Mouse (Mus musculus) liver, embryonic 12.5 days (tissue): ENCODE measurements at regions not wholly inside any gene's neighbourhood (a gene's known extent, or its start where the extent isn't known, plus 50 kb on each side); places are given as distances from the start of the nearest gene placed in this dataset.

Experiments used
- ATAC-seq: fragments of 200-750 bp; cut with Nextera tagmentation; 2 replicates; pipeline ENCODE4 v1.8.0; 2017; ENCODE audit warnings: moderate number of reproducible peaks, mild to moderate bottlenecking, moderate library complexity
- H3K27ac ChIP-seq: fragments of 300-500 bp; sonication (generic); 2 replicates; pipeline ENCODE4 v1.5.1; 2016; ENCODE audit warnings: mild to moderate bottlenecking
- H3K27me3 ChIP-seq: fragments of 300-500 bp; sonication (generic); replicated peaks from 2 replicates; pipeline ENCODE4 v1.6.1; 2016; ENCODE audit warnings: mild to moderate bottlenecking, moderate library complexity
- H3K36me3 ChIP-seq: fragments of 300-500 bp; sonication (generic); 2 replicates; pipeline ENCODE4 v1.6.1; 2016; ENCODE audit warnings: mild to moderate bottlenecking, moderate library complexity
- H3K4me1 ChIP-seq: fragments of 300-500 bp; sonication (generic); 2 replicates; pipeline ENCODE4 v1.6.1; 2016
- H3K4me2 ChIP-seq: fragments of 300-500 bp; sonication (generic); 2 replicates; pipeline ENCODE4 v1.6.1; 2016; ENCODE audit warnings: mild to moderate bottlenecking, moderate library complexity
- H3K4me3 ChIP-seq: fragments of 300-500 bp; sonication (generic); 2 replicates; pipeline ENCODE4 v1.5.1; 2016; ENCODE audit warnings: mild to moderate bottlenecking, moderate library complexity
- H3K9ac ChIP-seq: fragments of 300-500 bp; sonication (generic); 2 replicates; pipeline ENCODE4 v1.6.1; 2016; ENCODE audit warnings: mild to moderate bottlenecking, moderate library complexity
- H3K9me3 ChIP-seq: fragments of 300-500 bp; sonication (generic); replicated peaks from 2 replicates; pipeline ENCODE4 v1.6.1; 2016; ENCODE audit warnings: mild to moderate bottlenecking, moderate library complexity
- WGBS: fragments of 180-500 bp; shearing (Covaris S2); methylation state at CpG from one replicate; pipeline ENCODE4 v1.1.7; 2016; ENCODE audit not compliant: insufficient replicate concordance; 5-methylcytosine and 5-hydroxymethylcytosine counted together

- no peak overlapping the region for H3K4me3 ChIP-seq
- H3K4me2 ChIP-seq, result no peak overlapping the region
- no peaks in the 10 kb centered on the region for H3K4me1 ChIP-seq
- H3K27me3 ChIP-seq, result peaks cover 26% of the 10 kb centered on the region
- 72% methylated on average over 3 of the region's 3 CpGs for WGBS
- H3K36me3 ChIP-seq, result no peaks in the 10 kb centered on the region
- H3K9me3 ChIP-seq, result no peaks in the 10 kb centered on the region
- no peak overlapping the region for H3K27ac ChIP-seq
- ATAC-seq, result no peak
- H3K9ac ChIP-seq, result no peak overlapping the region
These were observed 310.2 kb downstream of the Tbc1d1 start for GRCm38 (mm10) chr5:64466320-64466719.

- Histone ChIP-seq H3K36me3 (no peaks in the 10 kb centered on the region), H3K4me3 (no peak overlapping the region), H3K9me3 (no peaks in the 10 kb centered on the region), H3K27ac (no peak overlapping the region), H3K9ac (no peak overlapping the region), H3K4me1 (0 out of 2 replicates have a peak, but pooled peaks cover 5% of the 10 kb centered on the region), H3K27me3 (peaks cover 20% of the 10 kb centered on the region), H3K4me2 (no peak overlapping the region)
- ATAC-seq, result no peak
- WGBS, result 67% methylated on average over 3 of the region's 3 CpGs
These were observed 311.8 kb downstream of the Tbc1d1 start for GRCm38 (mm10) chr5:64467856-64468255.

GRCm38 (mm10) chr5:64468307-64468706, 312.2 kb downstream of the Tbc1d1 start:
- H3K9me3 ChIP-seq, result no peaks in the 10 kb centered on the region
- 65% methylated on average over 7 of the region's 7 CpGs for WGBS
- H3K4me3 ChIP-seq, result no peak overlapping the region

GRCm38 (mm10) chr5:64472008-64472407, 315.9 kb downstream of the Tbc1d1 start:
- no peak for ATAC-seq
- Histone ChIP-seq H3K4me3 (no peak overlapping the region), H3K9ac (no peak overlapping the region), H3K27me3 (peaks cover 3% of the 10 kb centered on the region; the same call in 1 of the 2 replicates), H3K4me1 (0 out of 2 replicates have a peak, but pooled peaks cover 5% of the 10 kb centered on the region), H3K27ac (no peak overlapping the region), H3K36me3 (no peaks in the 10 kb centered on the region), H3K9me3 (no peaks in the 10 kb centered on the region), H3K4me2 (no peak overlapping the region)
- WGBS, result 27% methylated on average over 3 of the region's 3 CpGs

More at GRCm38 (mm10) chr5:64468307-64468706, 312.2 kb downstream of the Tbc1d1 start:
- Histone ChIP-seq H3K4me1 (0 out of 2 replicates have a peak, but pooled peaks cover 5% of the 10 kb centered on the region), H3K9ac (no peak overlapping the region), H3K27ac (no peak overlapping the region), H3K4me2 (no peak overlapping the region), H3K36me3 (no peaks in the 10 kb centered on the region), H3K27me3 (peaks cover 19% of the 10 kb centered on the region)
- ATAC-seq, result no peak

- H3K27ac ChIP-seq, result no peak overlapping the region
- H3K36me3 ChIP-seq, result no peaks in the 10 kb centered on the region
- H3K4me2 ChIP-seq, result no peak overlapping the region
- H3K27me3 ChIP-seq, result peaks cover 3% of the 10 kb centered on the region; the same call in 1 of the 2 replicates
- ATAC-seq, result no peak
- H3K4me1 ChIP-seq, result 0 out of 2 replicates have a peak, but pooled peaks cover 5% of the 10 kb centered on the region
- H3K9me3 ChIP-seq, result no peaks in the 10 kb centered on the region
- H3K4me3 ChIP-seq, result no peak overlapping the region
- H3K9ac ChIP-seq, result no peak overlapping the region
- 58% methylated on average over 10 of the region's 10 CpGs for WGBS
These were observed 316.3 kb downstream of the Tbc1d1 start for GRCm38 (mm10) chr5:64472415-64472814.

DNA sequence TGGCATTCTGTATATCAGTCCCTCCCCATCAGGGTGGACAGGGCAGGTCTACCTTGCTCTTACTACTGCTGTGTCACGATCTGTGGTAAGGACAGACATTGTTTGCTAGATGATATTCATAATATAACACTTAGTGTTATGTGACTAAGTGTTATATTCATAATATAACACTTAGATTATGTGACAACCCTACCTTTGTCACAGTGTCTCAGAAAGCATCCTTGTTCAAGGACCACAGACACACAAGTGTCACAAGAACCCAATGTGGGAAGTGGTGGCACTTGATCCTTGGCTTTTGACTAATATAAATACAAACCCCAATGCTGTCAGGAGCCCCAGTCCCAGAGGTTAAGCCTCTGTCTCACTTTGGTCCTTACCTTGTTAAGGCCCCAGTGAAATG, 318.8 kb downstream of the Tbc1d1 start:
- WGBS, result 83% methylated on average over 1 of the region's 1 CpGs
- H3K27me3 ChIP-seq, result peaks cover 3% of the 10 kb centered on the region; the same call in 1 of the 2 replicates
- ATAC-seq, result no peak
- no peaks in the 10 kb centered on the region for H3K9me3 ChIP-seq
- H3K4me3 ChIP-seq, result no peak overlapping the region
- H3K27ac ChIP-seq, result no peak overlapping the region
- no peak overlapping the region for H3K9ac ChIP-seq
- H3K4me1 ChIP-seq, result 0 out of 2 replicates have a peak, but pooled peaks cover 5% of the 10 kb centered on the region
- no peak overlapping the region for H3K4me2 ChIP-seq
- no peaks in the 10 kb centered on the region for H3K36me3 ChIP-seq

DNA sequence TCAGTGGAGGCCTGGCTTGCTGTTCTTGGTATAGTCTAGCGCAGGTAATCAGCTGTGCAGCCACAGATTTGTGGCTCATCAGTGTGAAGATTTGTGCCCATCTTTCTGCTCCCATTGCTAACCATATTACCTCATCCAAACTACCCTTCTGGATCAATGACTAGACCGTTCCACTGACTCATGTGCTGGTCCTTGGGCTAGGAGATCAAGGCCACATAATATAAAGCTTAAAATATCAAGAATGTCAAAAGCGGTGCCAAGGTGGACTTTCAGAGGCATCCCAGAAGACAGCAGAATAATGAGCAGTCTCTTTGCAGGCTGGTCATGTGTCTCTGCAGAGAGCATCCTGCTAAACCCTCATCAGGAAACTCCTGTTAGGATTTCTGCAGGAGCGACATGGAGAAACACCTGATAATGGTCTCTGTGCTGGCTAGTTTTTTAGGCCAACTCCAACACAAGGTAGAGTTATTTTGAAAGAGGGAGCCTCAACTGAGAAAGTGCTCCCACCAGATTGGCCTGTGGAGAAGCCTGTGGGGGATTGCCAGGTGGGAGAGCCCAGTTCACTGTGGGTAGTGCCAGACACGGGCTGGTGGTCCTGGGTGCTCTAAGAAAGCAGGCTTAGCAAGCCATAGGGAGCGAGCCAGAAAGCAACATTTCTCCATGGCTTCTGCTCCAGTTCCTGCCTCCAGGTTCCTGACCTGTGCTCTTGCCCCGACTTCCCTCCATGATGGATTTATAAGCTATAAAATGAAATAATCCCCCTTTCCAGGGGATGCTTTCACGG, 319.8 kb downstream of the Tbc1d1 start:
- 0 out of 2 replicates have a peak, but pooled peaks cover 5% of the 10 kb centered on the region for H3K4me1 ChIP-seq
- no peak overlapping the region for H3K4me3 ChIP-seq
- no peak overlapping the region for H3K4me2 ChIP-seq
- no peak for ATAC-seq
- H3K9me3 ChIP-seq, result no peaks in the 10 kb centered on the region
- no peaks in the 10 kb centered on the region for H3K36me3 ChIP-seq
- H3K9ac ChIP-seq, result no peak overlapping the region
- 64% methylated on average over 8 of the region's 8 CpGs for WGBS
- no peak overlapping the region for H3K27ac ChIP-seq
- peaks cover 3% of the 10 kb centered on the region; the same call in 1 of the 2 replicates for H3K27me3 ChIP-seq

- no peak overlapping the region for H3K9ac ChIP-seq
- 68% methylated on average over 11 of the region's 11 CpGs for WGBS
- 0 out of 2 replicates have a peak, but pooled peaks cover 5% of the 10 kb centered on the region for H3K4me1 ChIP-seq
- H3K27me3 ChIP-seq, result peaks cover 3% of the 10 kb centered on the region; the same call in 1 of the 2 replicates
- no peak for ATAC-seq
- no peaks in the 10 kb centered on the region for H3K36me3 ChIP-seq
- H3K4me3 ChIP-seq, result no peak overlapping the region
- H3K9me3 ChIP-seq, result no peaks in the 10 kb centered on the region
- H3K27ac ChIP-seq, result no peak overlapping the region
- H3K4me2 ChIP-seq, result no peak overlapping the region
These were observed 320.7 kb downstream of the Tbc1d1 start for GRCm38 (mm10) chr5:64476641-64477369.

DNA sequence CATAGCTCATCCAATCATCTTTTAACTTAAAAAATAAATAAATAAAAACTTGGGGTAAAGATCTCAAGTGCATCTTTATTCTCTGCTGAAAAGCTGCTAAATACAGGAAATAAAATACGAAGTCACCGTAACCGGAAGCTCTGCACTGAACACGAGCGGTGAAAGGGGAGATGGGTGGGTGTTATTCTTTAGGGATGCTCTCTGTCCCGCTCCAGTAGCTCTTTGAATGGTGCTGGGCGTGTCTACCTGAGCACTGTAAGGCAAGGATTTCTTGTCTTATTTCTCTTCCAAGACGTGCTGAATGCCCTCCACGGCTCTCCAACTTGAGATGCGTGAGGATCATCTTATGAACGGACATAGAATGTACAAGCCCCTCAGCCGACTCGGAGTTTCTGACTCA, 322.0 kb downstream of the Tbc1d1 start:
- ATAC-seq, result no peak
- Histone ChIP-seq H3K9ac (no peak overlapping the region), H3K36me3 (no peaks in the 10 kb centered on the region), H3K27ac (no peak overlapping the region), H3K9me3 (no peaks in the 10 kb centered on the region), H3K4me2 (no peak overlapping the region), H3K4me1 (no peaks in the 10 kb centered on the region), H3K4me3 (no peak overlapping the region), H3K27me3 (no peaks in the 10 kb centered on the region; the same call in 1 of the 2 replicates)
- 75% methylated on average over 13 of the region's 13 CpGs for whole genome bisulfite sequencing

GRCm38 (mm10) chr5:64478599-64479214, 322.6 kb downstream of the Tbc1d1 start:
- no peak overlapping the region for H3K4me2 ChIP-seq
- H3K4me1 ChIP-seq, result no peaks in the 10 kb centered on the region
- no peak overlapping the region for H3K27ac ChIP-seq
- WGBS, result 70% methylated on average over 10 of the region's 10 CpGs
- no peak overlapping the region for H3K9ac ChIP-seq
- H3K4me3 ChIP-seq, result no peak overlapping the region
- H3K9me3 ChIP-seq, result no peaks in the 10 kb centered on the region
- ATAC-seq, result no peak
- H3K36me3 ChIP-seq, result no peaks in the 10 kb centered on the region
- no peaks in the 10 kb centered on the region; the same call in 1 of the 2 replicates for H3K27me3 ChIP-seq

DNA sequence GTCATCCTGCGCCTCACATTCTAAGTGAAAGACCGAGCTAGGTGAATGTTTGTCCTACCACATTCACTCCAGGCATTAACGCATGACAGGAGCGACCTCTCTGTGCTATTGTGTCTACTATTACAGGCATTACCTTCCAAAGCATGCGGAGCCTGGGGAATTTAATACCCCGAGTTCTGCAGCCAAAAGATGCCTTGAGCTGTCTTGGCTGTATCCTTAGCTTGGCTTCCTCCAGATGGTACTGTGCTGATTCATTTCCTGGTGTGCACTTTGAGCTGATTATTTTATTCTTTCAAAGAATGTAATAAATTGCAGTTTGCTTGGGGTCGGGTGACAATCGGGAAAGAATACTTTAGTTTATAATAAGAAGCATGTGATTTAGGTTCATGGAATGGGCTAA, 323.2 kb downstream of the Tbc1d1 start:
- H3K36me3 ChIP-seq, result no peaks in the 10 kb centered on the region
- no peaks in the 10 kb centered on the region for H3K4me1 ChIP-seq
- no peak overlapping the region for H3K4me2 ChIP-seq
- no peaks in the 10 kb centered on the region; the same call in 1 of the 2 replicates for H3K27me3 ChIP-seq
- H3K9me3 ChIP-seq, result no peaks in the 10 kb centered on the region
- no peak overlapping the region for H3K27ac ChIP-seq
- ATAC-seq, result no peak
- WGBS, result 74% methylated on average over 8 of the region's 8 CpGs
- no peak overlapping the region for H3K4me3 ChIP-seq
- H3K9ac ChIP-seq, result no peak overlapping the region

DNA sequence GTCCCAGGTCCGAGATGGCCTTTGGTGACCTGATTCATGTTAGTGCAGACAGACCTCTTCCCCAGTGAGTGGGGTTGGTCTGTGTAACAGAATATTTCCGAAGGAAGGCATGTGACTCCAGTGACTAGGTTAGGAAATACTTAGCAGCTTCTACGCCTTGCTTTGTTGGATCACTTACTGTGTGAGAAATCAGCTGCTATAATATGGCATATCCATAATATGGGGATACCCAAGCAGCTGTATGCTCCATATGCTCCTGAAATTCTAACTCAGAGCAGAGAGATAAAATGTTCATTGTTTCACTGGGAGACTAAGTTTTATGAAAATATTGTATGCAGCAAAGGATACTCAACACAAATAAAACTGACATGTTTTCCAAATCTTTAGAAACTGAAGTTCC, 318.1 kb upstream of the Klf3 start:
- 79% methylated on average over 3 of the region's 3 CpGs for WGBS

More for the DNA sequence above, 318.1 kb upstream of the Klf3 start:
- no peak overlapping the region for H3K4me3 ChIP-seq
- no peak overlapping the region for H3K4me2 ChIP-seq
- H3K9ac ChIP-seq, result no peak overlapping the region
- no peak for ATAC-seq
- peaks cover 10% of the 10 kb centered on the region for H3K4me1 ChIP-seq
- no peak overlapping the region for H3K27ac ChIP-seq
- H3K27me3 ChIP-seq, result no peaks in the 10 kb centered on the region; the same call in 1 of the 2 replicates
- H3K9me3 ChIP-seq, result no peaks in the 10 kb centered on the region
- H3K36me3 ChIP-seq, result no peaks in the 10 kb centered on the region
